Mouse (Mus musculus) embryo, embryonic 11 days (tissue): ENCODE measurements around the gene Rnaseh2b.

ENCODE experiments used
- DNase-seq: peaks from one replicate; pipeline ENCODE4 v3.0.0-alpha.2; 2015

Gene Rnaseh2b

GRCm38 (mm10) chr14:62363774-62364173 lies 71.4 kb downstream of the Rnaseh2b start:
- no peak for DNase-seq

DNA sequence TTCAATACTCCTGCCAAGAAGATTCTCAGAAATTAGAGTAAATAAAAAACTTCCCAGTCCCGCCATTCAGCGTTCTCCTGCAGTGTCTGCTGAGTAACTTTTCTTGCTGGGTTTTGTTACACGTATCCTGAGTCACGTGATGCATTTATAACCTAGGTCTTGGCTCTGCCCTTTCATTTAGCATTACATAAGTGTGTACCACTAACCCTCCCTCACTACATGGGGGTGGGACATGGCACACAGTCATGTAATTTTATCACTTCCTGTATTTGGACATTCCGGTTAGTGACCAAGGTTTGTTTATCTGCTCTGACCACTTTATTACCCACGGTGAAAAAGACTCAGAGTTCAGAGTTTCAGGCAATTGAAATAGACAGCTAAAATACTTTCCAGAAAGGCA lies 78.4 kb downstream of the Rnaseh2b start:
- DNase-seq, result no peak

- no peak for DNase-seq
Measured at GRCm38 (mm10) chr14:62374001-62374400, 81.6 kb downstream of the Rnaseh2b start.

GRCm38 (mm10) chr14:62375694-62376093 lies 83.3 kb downstream of the Rnaseh2b start:
- DNase-seq, result no peak

DNA sequence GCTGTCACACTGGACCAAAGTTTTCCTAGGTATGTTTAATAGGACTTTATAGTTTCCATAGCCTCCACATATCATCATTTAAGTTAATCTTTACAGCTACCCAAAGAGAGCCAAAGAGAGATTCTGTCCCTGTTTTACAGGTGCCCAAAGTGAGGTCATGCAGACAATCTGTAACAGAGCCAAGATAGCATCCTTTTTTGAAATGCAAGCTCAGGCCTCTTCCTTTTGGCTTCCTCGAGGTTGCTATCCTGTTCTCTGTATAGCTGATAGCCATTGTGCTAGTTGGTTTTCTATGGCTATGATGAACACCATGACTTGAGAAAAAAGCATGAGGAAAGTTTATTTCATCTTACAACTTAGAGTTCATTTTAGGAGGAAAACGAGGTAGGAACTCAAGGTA lies 83.7 kb downstream of the Rnaseh2b start:
- DNase-seq, result no peak

DNA sequence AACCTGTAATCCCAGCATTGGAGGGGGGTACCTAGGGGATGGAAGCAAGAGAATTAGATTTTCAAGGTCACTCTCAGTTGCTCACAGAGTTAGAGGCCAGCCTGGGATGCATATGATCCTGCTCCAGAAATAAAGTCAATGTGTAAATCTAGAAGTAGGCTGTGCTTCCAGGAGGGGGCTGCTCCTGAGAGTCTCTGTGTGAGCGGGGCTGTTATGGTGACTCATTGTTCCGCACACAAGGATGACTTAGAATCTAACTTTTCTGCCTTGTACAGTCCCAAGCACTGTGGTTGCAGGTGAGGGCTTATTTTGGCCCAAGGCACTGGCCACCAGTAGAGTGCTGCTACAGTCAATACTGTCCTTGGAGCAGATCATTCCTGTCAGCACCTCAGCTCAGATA lies 87.0 kb downstream of the Rnaseh2b start:
- no peak for DNase-seq

DNA sequence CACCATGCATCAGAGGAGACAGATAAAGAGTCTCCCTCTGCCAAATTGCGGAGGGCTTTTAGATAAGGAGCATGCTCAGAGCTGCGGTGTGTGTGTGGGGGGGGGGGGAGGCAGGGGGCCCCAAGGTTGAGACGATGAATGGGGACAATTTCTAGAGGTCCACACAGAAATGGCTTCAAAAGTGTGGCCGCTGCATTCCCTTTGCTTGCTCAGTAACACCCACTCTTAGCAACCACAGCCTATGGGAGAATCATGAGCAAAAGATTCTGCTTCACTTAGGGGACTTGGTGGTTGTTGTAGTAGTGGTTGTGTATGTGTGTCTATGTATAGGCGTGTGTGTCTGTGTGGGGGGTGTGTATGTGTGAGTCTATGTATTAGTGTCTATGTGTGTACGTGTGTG lies 88.2 kb downstream of the Rnaseh2b start:
- DNase-seq, result no peak

DNA sequence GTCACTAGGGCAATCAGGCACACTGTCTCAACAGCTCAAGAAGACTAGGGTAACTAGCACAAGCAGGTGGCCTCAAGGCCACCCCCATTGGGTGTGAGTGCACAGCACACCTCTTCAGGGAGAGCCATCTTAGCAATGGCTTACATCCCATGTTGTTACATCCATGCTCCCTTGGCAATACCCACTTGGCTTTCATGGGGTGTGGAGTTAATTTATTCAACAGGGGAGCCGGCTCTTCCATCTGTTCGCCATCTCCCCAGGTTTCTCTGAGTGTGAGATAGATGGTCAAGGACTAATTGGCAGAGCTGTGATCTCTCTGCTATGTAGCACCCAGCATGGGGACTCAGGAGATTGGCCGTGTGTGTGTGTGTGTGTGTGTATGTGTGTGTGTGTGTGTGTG lies 90.7 kb downstream of the Rnaseh2b start:
- DNase-seq, result no peak

DNA sequence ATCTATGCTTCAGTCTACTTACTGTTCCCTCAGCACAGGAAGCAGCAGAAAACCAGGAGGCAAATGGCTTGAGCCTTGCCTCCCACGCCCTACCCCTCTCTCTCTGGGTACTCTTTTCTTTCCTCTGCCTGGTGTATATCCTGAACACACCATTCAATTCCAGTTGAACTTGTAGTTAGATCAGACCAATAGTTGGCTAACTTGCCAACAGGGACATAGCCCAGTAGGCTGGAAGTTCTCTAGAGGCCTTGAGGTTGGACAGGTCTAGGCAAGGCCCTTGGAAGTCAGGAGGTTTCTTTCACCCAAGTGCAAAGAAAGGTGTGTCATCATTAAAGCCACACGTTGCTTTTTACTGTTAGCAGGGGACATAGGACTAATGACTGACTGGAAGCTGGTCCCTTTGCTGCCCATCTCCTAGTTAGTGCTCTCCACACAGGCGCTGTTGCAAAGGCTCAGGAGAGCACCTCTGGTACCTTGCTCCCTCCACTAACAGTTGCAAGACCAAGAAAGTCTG lies 91.5 kb downstream of the Rnaseh2b start:
- DNase-seq, result no peak

DNA sequence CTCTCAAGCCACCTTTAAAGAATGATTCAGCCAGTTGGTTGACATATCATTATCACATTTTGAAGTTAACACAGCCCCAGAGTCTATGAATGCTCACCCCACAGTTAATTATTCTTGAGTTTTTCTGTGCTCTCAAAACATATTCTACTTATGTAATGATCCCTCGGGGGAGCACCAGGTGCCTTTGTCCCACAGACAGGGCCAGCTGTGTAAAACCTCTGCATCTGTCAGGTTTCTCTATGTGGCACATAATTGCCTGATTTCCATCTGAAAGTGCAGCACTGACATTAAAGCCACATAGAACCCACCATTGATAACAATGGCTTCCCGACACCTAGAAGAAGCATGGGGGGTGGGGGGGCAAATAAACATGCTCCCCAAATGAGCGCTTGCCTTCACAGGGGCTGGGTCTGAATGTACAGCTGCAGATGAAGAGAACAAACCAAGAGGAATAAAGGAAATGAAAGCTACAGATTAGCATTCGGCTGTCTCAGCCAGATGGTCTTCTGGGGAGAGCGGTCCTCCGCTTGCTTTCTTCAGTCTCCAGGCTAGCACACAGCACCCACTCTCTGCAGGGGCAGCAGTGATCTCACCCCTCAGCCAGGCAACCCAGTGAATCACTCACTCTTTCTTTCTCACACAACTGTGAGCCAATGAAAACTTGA lies 96.8 kb downstream of the Rnaseh2b start:
- DNase-seq, result no peak

DNA sequence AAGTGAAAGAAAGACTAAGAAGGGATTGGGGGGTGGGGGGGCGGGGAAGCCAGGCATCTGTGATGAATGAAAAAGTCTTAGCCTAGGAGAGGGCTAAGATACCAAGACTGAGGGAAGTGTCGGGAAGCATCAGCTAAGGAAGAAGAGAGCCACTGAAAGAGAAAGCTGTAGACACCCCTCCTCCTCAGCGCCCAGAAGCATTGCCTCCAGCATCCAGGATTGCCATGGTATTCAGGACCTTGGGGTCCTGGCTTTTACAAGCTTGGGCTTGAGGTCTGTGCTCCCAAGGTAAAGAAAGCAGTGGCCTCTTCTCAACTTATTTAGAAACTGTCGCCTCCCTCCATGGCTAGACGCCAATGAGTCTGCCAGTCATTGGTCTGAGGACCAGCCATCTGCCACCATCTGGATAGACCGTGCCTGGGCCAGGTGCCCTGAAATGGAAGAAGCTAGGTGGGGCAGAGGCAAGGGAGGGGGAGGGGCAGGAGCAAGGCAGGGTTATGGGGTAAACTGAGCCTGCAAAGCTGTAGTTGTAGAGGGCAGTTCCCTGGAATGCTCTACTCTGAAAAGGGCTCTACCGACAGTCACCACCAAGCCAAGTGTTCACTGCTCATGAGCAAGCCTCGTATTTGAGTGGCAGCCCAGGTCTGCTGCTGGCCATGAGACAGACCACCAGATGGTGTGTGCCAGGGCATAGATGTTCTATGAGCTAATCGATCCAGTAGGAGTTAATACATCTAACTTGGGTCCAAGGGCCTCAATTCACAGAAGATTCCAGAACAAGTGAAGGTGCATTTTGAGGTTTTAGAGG lies 97.5 kb downstream of the Rnaseh2b start:
- no peak for DNase-seq

GRCm38 (mm10) chr14:62392754-62393153 lies 100.4 kb downstream of the Rnaseh2b start:
- DNase-seq, result no peak

- DNase-seq, result no peak
Measured at GRCm38 (mm10) chr14:62395346-62395745, 103.0 kb downstream of the Rnaseh2b start.

DNA sequence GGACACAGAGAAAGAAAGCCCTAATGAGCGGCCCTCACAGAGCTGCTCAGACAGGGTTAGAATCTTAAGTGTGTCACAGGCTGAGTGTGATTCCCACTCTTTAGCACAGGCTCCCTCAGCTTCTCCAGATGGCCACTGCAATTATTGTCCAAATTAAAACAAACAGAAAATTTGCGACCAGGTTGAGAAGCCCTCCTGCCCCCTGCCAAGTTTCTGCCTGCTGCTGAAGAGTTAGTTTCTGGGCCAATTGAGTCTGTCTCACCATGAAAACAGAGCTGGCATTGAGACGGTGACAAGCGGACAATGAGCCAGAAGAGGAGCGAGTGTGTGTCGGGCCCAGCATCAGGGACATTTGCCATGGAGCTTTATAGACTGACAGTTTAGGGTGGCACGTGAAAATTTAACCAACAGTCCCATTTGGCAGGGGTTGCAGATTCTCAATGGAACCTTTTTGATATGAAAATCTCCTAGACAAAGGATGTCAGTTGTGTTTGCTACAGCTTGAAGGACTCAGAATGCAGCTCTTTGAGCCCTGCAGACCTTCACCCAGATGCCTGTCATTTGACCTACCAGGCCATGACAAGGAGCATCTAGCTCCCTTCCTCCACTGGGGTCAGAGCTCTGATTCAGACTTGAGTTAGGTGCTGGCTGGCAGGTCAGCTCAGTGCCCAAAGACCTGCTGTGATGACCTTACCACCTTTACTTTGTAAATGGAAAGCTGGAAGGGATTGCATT lies 123.8 kb downstream of the Rnaseh2b start:
- DNase-seq, result peak; percentile 15

- no peak for DNase-seq
Measured at GRCm38 (mm10) chr14:62416742-62417134, 124.3 kb downstream of the Rnaseh2b start.

DNA sequence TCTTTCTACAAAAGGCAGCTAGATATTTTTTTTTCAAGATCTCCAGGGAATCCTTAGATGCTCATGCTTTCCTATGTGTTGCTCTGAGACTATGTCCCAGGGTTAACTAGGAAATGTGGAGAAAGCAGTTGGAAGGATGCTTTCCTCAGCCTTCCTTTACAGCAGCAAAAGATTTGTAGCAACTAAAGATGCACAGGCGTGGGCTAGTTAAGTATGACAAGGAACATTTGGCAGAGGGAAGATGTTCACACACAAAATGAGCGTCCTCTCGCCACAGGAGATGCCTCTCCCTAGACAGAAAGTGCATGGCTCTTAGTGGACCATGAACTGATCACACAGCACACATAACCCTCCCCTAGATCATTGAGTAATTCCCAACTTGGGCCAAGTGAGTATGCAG lies 125.1 kb downstream of the Rnaseh2b start:
- DNase-seq, result no peak

- DNase-seq, result no peak
Measured at GRCm38 (mm10) chr14:62422265-62422664, 129.9 kb downstream of the Rnaseh2b start.
